Mouse (Mus musculus): Measurements from ENCODE around the gene Rab11fip3.

DNA sequence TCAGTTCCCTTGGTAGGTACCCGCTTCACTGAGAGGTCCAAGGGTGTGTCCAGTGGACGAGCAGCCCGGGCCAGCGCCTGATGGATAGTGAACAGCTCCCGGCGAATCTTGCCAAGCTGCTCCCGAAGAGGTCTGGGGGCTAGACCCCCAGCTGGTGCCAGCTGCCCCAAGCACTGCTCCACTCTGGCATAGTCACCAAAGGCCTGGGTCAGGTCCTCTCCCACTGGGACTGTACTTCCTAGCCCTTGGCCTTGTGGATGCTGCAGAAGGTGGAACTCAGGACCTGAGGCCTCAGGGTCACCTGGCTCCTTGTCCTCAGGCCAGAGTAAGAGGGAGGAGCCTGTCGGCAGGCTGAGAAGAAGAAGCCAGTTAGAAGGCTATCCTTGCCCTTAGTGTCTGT, 122.5 kb downstream of the Rab11fip3 start:
- TF ChIP-seq CTCF (IDR thresholded peaks at IDR 0.05; ENCODE audit: low read depth) (no peak), EP300 (optimal IDR thresholded peaks at IDR 0.05) (no peak)
